Mouse (Mus musculus): ENCODE measurements at regions not wholly inside any gene's neighbourhood (a gene's known extent, or its start where the extent isn't known, plus 50 kb on each side); places are given as distances from the start of the nearest gene placed in this dataset.

- Histone ChIP-seq H3K27me3 (no peaks in the 10 kb centered on the region), H3K9me3 (no peaks in the 10 kb centered on the region), H3K36me3 (no peaks in the 10 kb centered on the region), H3K9ac (no peak overlapping the region), H3K4me1 (no peaks in the 10 kb centered on the region), H3K4me2 (no peak overlapping the region), H3K4me3 (no peak overlapping the region), H3K27ac (no peak overlapping the region)
- WGBS: 67% methylated on average over 4 of the region's 4 CpGs
- no peak for ATAC-seq (ENCODE audit: insufficient number of reproducible peaks, low FRiP score, low TSS enrichment, low read depth)
These were observed 97.9 kb downstream of the Lipi start for GRCm38 (mm10) chr16:75487915-75488314.

- no peaks in the 10 kb centered on the region for H3K27me3 ChIP-seq
- 84% methylated on average over 5 of the region's 5 CpGs for WGBS
- no peaks in the 10 kb centered on the region for H3K9me3 ChIP-seq
- ATAC-seq (ENCODE audit: insufficient number of reproducible peaks, low FRiP score, low TSS enrichment, low read depth): no peak
- no peak overlapping the region for H3K4me2 ChIP-seq
- H3K27ac ChIP-seq: no peak overlapping the region
- no peak overlapping the region for H3K9ac ChIP-seq
- no peak overlapping the region for H3K4me3 ChIP-seq
- no peaks in the 10 kb centered on the region for H3K4me1 ChIP-seq
- no peaks in the 10 kb centered on the region for H3K36me3 ChIP-seq
These were observed 102.0 kb downstream of the Lipi start for GRCm38 (mm10) chr16:75483878-75484277.

GRCm38 (mm10) chr16:75465420-75465975 lies 120.4 kb downstream of the Lipi start:
- Histone ChIP-seq H3K27ac (no peak overlapping the region), H3K9ac (no peak overlapping the region), H3K4me3 (no peak overlapping the region), H3K4me1 (no peaks in the 10 kb centered on the region), H3K27me3 (no peaks in the 10 kb centered on the region), H3K4me2 (no peak overlapping the region), H3K9me3 (no peaks in the 10 kb centered on the region), H3K36me3 (no peaks in the 10 kb centered on the region)
- WGBS: 84% methylated on average over 6 of the region's 6 CpGs
- no peak for ATAC-seq (ENCODE audit: insufficient number of reproducible peaks, low FRiP score, low TSS enrichment, low read depth)

GRCm38 (mm10) chr16:75462136-75462535 lies 123.7 kb downstream of the Lipi start:
- 73% methylated on average over 3 of the region's 3 CpGs for WGBS
- H3K27ac ChIP-seq: no peak overlapping the region
- no peaks in the 10 kb centered on the region for H3K9me3 ChIP-seq
- no peak for ATAC-seq (ENCODE audit: insufficient number of reproducible peaks, low FRiP score, low TSS enrichment, low read depth)
- H3K4me1 ChIP-seq: no peaks in the 10 kb centered on the region
- no peak overlapping the region for H3K4me3 ChIP-seq
- no peaks in the 10 kb centered on the region for H3K27me3 ChIP-seq
- no peaks in the 10 kb centered on the region for H3K36me3 ChIP-seq
- no peak overlapping the region for H3K9ac ChIP-seq
- no peak overlapping the region for H3K4me2 ChIP-seq

GRCm38 (mm10) chr16:75446901-75447514 lies 138.9 kb downstream of the Lipi start:
- H3K4me1 ChIP-seq: no peaks in the 10 kb centered on the region
- 3% methylated on average over 14 of the region's 14 CpGs for WGBS
- ATAC-seq (ENCODE audit: insufficient number of reproducible peaks, low FRiP score, low TSS enrichment, low read depth): no peak

GRCm38 (mm10) chr16:75439296-75439695 lies 146.6 kb downstream of the Lipi start:
- no peaks in the 10 kb centered on the region for H3K9me3 ChIP-seq
- no peak for ATAC-seq (ENCODE audit: insufficient number of reproducible peaks, low FRiP score, low TSS enrichment, low read depth)
- WGBS: 89% methylated on average over 3 of the region's 3 CpGs

More at GRCm38 (mm10) chr16:75446901-75447514, 138.9 kb downstream of the Lipi start:
- Histone ChIP-seq H3K27me3 (no peaks in the 10 kb centered on the region), H3K4me2 (peak overlapping the region; percentile 28), H3K36me3 (no peaks in the 10 kb centered on the region), H3K9me3 (no peaks in the 10 kb centered on the region), H3K27ac (no peak overlapping the region), H3K9ac (no peak overlapping the region), H3K4me3 (no peak overlapping the region)

GRCm38 (mm10) chr16:75433227-75433626 lies 152.6 kb downstream of the Lipi start:
- no peaks in the 10 kb centered on the region for H3K4me1 ChIP-seq
- no peak overlapping the region for H3K27ac ChIP-seq
- no peak overlapping the region for H3K4me3 ChIP-seq
- no peaks in the 10 kb centered on the region for H3K27me3 ChIP-seq
- H3K4me2 ChIP-seq: no peak overlapping the region
- H3K36me3 ChIP-seq: no peaks in the 10 kb centered on the region
- WGBS: 27% methylated on average over 6 of the region's 6 CpGs
- H3K9me3 ChIP-seq: no peaks in the 10 kb centered on the region
- no peak for ATAC-seq (ENCODE audit: insufficient number of reproducible peaks, low FRiP score, low TSS enrichment, low read depth)
- H3K9ac ChIP-seq: no peak overlapping the region

More at GRCm38 (mm10) chr16:75439296-75439695, 146.6 kb downstream of the Lipi start:
- H3K27me3 ChIP-seq: no peaks in the 10 kb centered on the region
- no peaks in the 10 kb centered on the region for H3K4me1 ChIP-seq
- no peaks in the 10 kb centered on the region for H3K36me3 ChIP-seq
- no peak overlapping the region for H3K4me3 ChIP-seq
- H3K27ac ChIP-seq: no peak overlapping the region
- no peak overlapping the region for H3K9ac ChIP-seq
- no peak overlapping the region for H3K4me2 ChIP-seq

- WGBS: 73% methylated on average over 6 of the region's 6 CpGs
- Histone ChIP-seq H3K4me3 (no peak overlapping the region), H3K27me3 (no peaks in the 10 kb centered on the region), H3K9me3 (no peaks in the 10 kb centered on the region), H3K4me2 (no peak overlapping the region), H3K27ac (no peak overlapping the region), H3K36me3 (no peaks in the 10 kb centered on the region), H3K9ac (no peak overlapping the region), H3K4me1 (no peaks in the 10 kb centered on the region)
- ATAC-seq (ENCODE audit: insufficient number of reproducible peaks, low FRiP score, low TSS enrichment, low read depth): no peak
These were observed 201.2 kb downstream of the Lipi start for GRCm38 (mm10) chr16:75384526-75385222.

GRCm38 (mm10) chr16:75381191-75381590 lies 204.7 kb downstream of the Lipi start:
- WGBS: 53% methylated on average over 1 of the region's 1 CpGs
- ATAC-seq (ENCODE audit: insufficient number of reproducible peaks, low FRiP score, low TSS enrichment, low read depth): no peak

GRCm38 (mm10) chr16:75369700-75370099 lies 216.2 kb downstream of the Lipi start:
- no peak for ATAC-seq (ENCODE audit: insufficient number of reproducible peaks, low FRiP score, low TSS enrichment, low read depth)
- no peak overlapping the region for H3K4me3 ChIP-seq
- no peak overlapping the region for H3K4me2 ChIP-seq
- H3K4me1 ChIP-seq: no peaks in the 10 kb centered on the region
- H3K27me3 ChIP-seq: no peaks in the 10 kb centered on the region
- H3K36me3 ChIP-seq: no peaks in the 10 kb centered on the region
- H3K9ac ChIP-seq: no peak overlapping the region
- no peaks in the 10 kb centered on the region for H3K9me3 ChIP-seq
- WGBS: 73% methylated on average over 5 of the region's 5 CpGs
- no peak overlapping the region for H3K27ac ChIP-seq

More at GRCm38 (mm10) chr16:75381191-75381590, 204.7 kb downstream of the Lipi start:
- H3K4me2 ChIP-seq: no peak overlapping the region
- no peaks in the 10 kb centered on the region for H3K36me3 ChIP-seq
- no peak overlapping the region for H3K9ac ChIP-seq
- H3K27me3 ChIP-seq: no peaks in the 10 kb centered on the region
- H3K4me1 ChIP-seq: no peaks in the 10 kb centered on the region
- no peak overlapping the region for H3K27ac ChIP-seq
- no peaks in the 10 kb centered on the region for H3K9me3 ChIP-seq
- no peak overlapping the region for H3K4me3 ChIP-seq

- Histone ChIP-seq H3K4me2 (no peak overlapping the region), H3K9me3 (no peaks in the 10 kb centered on the region), H3K36me3 (no peaks in the 10 kb centered on the region), H3K4me3 (no peak overlapping the region), H3K27me3 (no peaks in the 10 kb centered on the region), H3K27ac (no peak overlapping the region), H3K9ac (no peak overlapping the region), H3K4me1 (no peaks in the 10 kb centered on the region)
- 82% methylated on average over 4 of the region's 4 CpGs for WGBS
- no peak for ATAC-seq (ENCODE audit: insufficient number of reproducible peaks, low FRiP score, low TSS enrichment, low read depth)
These were observed 219.1 kb downstream of the Lipi start for GRCm38 (mm10) chr16:75366727-75367126.

- H3K36me3 ChIP-seq: no peaks in the 10 kb centered on the region
- 42% methylated on average over 8 of the region's 8 CpGs for WGBS
- no peak overlapping the region for H3K9ac ChIP-seq
- no peak for ATAC-seq (ENCODE audit: insufficient number of reproducible peaks, low FRiP score, low TSS enrichment, low read depth)
- no peaks in the 10 kb centered on the region for H3K9me3 ChIP-seq
- H3K4me1 ChIP-seq: no peaks in the 10 kb centered on the region
- no peak overlapping the region for H3K4me3 ChIP-seq
- H3K27me3 ChIP-seq: no peaks in the 10 kb centered on the region
- no peak overlapping the region for H3K4me2 ChIP-seq
- H3K27ac ChIP-seq: no peak overlapping the region
These were observed 220.4 kb downstream of the Lipi start for GRCm38 (mm10) chr16:75365361-75365994.
